Mouse (Mus musculus) lung, postnatal 0 days (tissue): ENCODE data around the gene Rfx5.

Experiments used
- CTCF ChIP-seq: IDR thresholded peaks from 2 replicates; pipeline ENCODE4 v1.5.1; 2016; ENCODE audit warnings: antibody characterized with exemption, mild to moderate bottlenecking
- EP300 ChIP-seq: IDR thresholded peaks from 2 replicates; pipeline ENCODE4 v1.6.1; 2016; ENCODE audit warnings: antibody characterized with exemption, mild to moderate bottlenecking, control low read depth

GRCm38 (mm10) chr3:94984312-94984711, 30.4 kb downstream of the Rfx5 start:
- TF ChIP-seq CTCF: no peak
- no peak for TF ChIP-seq EP300
